Mouse (Mus musculus): ENCODE measurements around the gene Camk2n1.
"Not testable (repeated sequence)": the region's sequence is repeated elsewhere in the genome, so short reads cannot be mapped to it uniquely, and the experiment has no call there.

Gene Camk2n1

GRCm38 (mm10) chr4:138453753-138454570 lies at the start of gene Camk2n1:
Gene Camk2n1, plus strand, starts transcription at chr4:138454314.
- peak in 1 of 2 experiments; percentile 68 for DNase-seq (ENCODE audit: low spot score in 2 of 2)

DNA sequence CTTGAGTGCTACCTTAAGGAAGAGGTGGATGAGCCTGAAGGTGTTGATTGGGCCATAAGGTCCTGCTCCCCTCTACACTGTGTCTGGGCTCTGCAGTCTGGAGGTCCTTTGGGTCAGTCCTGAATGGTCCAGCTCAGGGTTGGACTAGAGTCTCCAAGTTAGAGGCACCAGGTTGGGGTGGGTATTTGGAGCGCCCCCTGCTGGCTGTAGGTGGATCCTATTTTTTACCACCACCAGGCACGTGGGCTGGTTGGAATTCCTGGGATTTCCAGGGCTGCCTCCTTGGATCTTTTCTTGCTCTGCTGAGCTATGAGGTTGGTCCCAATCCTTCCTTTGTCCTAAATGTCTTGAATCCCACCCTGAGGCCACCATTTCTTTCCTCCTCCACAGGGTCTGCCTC lies 49.3 kb upstream of the Camk2n1 start:
- DNase-seq (ENCODE audit: low spot score in 2 of 2), result no peak

DNA sequence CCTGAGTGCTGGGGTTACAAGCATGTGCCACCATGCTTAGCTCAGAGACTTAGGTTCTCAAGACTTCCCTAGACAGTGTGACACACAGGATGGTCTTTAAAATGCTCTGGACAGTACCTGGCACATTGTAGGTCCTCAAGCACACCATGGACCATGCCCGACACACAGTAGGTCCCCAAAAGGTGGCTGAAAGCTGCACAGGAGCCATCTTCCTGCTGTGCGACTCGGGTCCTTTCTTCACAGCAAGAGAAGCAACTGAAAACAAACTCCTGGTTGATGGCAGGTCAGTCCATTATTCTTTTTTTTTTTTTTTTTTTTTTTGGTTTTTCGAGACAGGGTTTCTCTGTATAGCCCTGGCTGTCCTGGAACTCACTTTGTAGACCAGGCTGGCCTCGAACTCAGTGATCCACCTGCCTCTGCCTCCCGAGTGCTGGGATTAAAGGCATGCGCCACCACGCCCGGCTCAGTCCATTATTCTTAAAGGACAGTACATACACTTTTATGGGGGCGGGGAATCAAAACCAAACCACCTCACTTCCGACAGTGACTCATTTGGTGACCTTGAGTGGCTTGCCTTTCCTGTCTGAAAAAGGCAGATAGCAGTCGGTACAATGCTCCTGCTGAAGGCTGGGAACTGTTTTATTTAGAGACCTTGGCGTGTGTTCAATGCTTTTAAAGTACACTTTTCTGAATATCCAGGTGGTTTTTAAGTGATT lies 46.5 kb upstream of the Camk2n1 start:
- no peak for DNase-seq (ENCODE audit: low spot score in 2 of 2)

GRCm38 (mm10) chr4:138411011-138411410 lies 43.1 kb upstream of the Camk2n1 start:
- no peak for DNase-seq (ENCODE audit: low spot score in 2 of 2)

DNA sequence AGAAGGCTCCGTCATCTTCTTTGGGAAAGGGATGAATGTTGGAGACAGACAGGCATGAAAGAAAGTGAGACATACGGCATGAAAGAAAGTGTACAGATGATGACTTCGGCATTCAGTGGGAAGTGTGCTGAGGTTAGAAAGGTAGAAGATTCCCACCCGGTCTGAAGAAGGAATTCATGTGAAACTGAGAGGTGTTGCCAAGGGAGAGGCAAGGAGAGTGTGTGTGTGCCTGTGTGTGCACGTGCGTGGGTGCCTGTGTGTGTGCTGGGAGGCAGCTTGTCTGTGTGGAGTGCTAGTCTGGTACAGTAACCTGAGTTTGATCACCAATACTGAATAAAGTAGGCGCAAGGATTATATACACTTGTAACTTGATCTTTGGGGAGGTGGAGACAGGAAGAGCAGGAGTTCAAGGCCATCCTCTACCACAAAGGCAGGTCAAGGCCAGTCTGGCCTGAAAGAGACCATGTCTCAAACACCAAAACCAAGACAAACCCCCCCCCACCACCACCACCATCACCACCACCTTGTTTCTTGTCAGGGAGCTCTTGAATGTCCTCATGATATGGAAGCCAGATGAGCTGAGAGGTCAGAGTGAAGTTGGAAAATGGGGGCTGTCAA lies 42.5 kb upstream of the Camk2n1 start:
- no peak for DNase-seq (ENCODE audit: low spot score in 2 of 2)

DNA sequence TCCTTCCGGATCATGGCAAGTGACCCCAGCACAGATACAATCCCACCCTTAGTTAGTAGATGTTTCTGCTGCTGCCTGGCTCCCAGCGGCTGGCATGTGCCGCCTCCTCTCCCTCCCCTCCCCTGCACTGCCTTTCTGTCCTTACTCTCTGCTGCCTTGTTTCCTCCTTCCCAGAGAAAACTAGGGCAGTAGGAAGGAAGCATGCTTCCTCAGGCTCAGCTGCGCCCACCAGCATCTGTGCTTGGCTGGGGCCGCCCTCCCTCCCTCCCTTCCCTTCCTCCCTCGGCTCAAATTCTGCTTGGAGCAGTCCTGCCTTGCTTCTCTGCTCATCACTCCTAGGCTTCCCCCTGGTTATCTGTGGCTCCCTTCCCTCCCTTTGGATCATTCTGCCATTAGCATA lies 39.4 kb upstream of the Camk2n1 start:
- DNase-seq (ENCODE audit: low spot score in 2 of 2), result no peak

DNA sequence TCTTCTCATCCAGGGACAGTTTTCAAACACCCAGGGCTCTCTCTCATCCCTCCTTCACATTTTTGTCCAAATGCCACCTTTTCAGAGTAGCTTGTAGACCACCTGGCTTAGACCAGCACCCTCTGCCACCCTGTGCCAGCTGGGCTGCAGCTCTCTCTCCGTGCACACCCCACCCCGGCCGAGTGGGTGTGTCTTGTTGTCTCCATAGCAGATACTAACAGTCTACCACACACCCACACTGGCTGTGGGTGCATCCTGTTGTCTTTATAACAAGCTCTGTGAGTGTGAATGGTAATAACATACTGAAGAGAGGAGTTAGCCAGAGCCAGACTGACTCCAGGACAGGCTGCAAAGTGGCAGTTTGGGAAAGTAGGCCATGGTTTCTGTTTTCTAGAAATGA lies 38.1 kb upstream of the Camk2n1 start:
- no peak for DNase-seq (ENCODE audit: low spot score in 2 of 2)

- no peak for DNase-seq (ENCODE audit: low spot score in 2 of 2)
Measured at GRCm38 (mm10) chr4:138416414-138416813, 37.7 kb upstream of the Camk2n1 start.

DNA sequence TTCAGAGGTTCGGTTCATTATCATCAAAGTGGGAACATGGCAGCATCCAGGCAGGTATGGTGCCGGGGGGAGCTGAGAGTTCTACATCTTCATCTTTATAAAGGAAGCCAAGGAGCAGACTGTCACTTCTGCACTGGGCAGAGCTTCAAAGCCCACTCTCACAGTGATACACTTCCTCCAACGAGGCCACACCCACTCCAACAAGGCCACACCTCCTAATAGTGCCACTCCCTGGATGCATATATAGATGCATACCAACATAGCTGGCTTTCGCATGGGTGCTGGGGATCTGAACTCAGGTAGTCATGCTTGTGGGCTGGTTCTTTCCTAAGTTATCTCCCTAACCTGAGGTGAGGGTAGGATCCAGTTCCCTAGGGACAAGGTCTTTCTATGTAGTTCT lies 36.2 kb upstream of the Camk2n1 start:
- no peak for DNase-seq (ENCODE audit: low spot score in 2 of 2)

- DNase-seq (ENCODE audit: low spot score in 2 of 2), result no peak
Measured at GRCm38 (mm10) chr4:138418340-138418957, 35.7 kb upstream of the Camk2n1 start.

- no peak for DNase-seq (ENCODE audit: low spot score in 2 of 2)
Measured at GRCm38 (mm10) chr4:138425028-138425427, 29.1 kb upstream of the Camk2n1 start.

- not testable (repeated sequence) for DNase-seq (ENCODE audit: low spot score in 2 of 2)
Measured at GRCm38 (mm10) chr4:138425604-138426003, 28.5 kb upstream of the Camk2n1 start.

GRCm38 (mm10) chr4:138426778-138427705 lies 27.1 kb upstream of the Camk2n1 start:
- peak; percentile 68 to 88 for DNase-seq (ENCODE audit: low spot score in 2 of 2)

GRCm38 (mm10) chr4:138429778-138430177 lies 24.3 kb upstream of the Camk2n1 start:
- DNase-seq (ENCODE audit: low spot score in 2 of 2), result no peak

DNA sequence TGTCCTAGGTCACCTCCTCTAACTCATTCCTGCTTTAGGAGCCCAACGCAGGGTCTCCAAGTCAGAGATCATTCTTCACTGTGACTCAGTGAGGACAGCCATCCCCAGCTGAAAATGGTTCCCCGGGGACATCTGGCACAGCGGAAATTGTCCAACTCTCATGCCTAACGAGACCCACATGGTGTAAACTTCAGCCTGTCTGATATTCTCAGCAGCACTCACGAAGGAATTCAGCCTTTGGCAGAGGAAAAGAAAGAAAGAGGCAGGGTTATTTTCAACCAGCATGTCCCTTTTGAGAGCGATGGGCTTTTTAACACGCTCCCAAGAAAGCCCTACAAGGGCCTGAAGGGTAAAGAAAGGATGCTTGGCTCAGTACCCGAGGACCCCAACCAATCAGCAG lies 22.8 kb upstream of the Camk2n1 start:
- DNase-seq (ENCODE audit: low spot score in 2 of 2), result no peak

DNA sequence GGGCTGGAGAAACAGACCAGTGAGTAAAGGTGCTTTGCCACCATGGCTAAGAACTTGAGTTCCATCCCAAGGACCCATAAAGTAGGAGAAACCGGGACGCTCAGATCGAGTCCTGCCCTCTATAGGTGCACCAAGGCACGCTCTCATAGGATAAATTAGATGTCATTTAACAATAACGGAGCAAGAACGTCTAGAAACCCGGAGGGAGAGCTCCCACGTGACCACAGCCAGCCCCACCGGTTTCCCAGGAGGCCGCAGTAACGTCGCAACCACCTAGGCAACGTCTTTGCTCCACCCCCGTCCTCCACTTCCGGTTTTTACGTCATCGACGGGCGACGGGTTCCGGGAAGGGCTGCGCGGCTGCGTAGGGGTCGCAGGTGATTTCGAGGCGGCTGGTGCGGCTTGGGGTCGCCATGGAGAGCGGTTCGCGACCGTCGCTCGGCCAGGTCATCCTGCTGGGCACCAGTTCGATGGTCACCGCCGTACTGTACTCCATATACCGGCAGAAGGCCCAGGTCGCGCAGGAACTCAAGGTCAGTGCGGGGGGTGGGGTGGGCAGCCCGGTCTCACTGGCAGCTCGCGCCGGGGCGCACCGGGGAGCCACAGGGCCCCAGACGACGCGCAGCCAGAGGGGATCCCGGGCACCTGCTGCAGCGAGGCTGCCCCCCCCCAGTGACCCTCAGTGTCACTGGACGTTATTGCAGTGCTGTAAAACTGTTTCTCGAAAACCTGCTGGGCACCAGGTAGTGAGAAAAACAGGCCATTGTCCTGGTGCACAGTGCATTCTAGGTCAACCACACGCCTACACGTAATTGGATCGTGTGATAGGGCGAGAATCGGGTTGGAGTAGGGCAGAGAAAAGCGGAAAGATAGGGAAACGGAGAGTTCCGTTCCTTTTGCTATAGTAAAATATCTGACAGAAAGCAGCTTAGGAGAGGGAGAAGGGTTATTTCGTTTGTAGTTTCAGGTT lies 19.5 kb upstream of the Camk2n1 start, which contains the start of gene Mul1:
Mul1 (plus strand) TSS at position 325 of the 970 bp plus-strand sequence.
- DNase-seq (ENCODE audit: low spot score in 2 of 2), result peak; percentile 93 to 99

GRCm38 (mm10) chr4:138440062-138440461 lies 14.1 kb upstream of the Camk2n1 start:
- no peak for DNase-seq (ENCODE audit: low spot score in 2 of 2)

- no peak for DNase-seq (ENCODE audit: low spot score in 2 of 2)
Measured at GRCm38 (mm10) chr4:138444941-138445340, 9.2 kb upstream of the Camk2n1 start.

DNA sequence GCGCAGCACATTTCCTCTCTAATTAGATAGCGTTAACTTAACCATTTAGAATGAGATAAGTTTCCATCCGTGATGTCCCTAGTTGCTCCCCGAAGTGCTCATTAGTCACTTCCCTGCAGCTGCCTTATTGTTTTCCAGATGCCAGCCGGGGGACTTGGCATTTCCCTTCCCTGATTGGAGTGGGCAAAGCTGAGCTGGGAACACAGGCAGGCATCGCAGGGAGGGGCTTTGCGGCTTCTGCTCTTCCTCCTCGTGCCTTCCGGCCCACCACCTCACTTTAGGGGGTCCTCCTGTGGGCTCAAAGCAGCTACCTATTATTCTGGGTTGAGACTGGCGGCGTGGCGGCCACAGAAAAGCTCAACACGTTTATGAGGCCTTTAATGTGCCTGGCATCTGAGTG lies 7.1 kb upstream of the Camk2n1 start:
- DNase-seq (ENCODE audit: low spot score in 2 of 2), result no peak

DNA sequence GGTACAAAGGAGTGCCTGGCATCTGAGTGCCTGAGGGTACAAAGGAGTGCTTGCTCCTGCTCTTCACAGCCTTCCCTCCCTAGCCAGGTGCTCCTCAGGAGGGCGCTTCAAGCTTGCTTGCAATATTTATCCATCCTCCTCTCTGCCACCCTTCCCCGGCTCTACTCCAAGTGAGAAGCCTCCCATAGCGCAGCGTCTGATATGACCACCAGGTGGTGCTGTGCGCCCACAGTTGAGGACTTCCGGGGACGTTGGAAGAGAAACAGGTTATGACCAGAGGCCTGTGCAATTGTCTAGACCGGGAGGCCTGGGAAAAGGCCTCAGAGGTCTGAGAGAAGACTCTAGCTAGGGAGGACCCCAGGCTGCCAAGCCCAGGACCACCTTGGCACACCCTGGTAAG lies 6.7 kb upstream of the Camk2n1 start:
- peak; percentile 79 to 92 for DNase-seq (ENCODE audit: low spot score in 2 of 2)

All from urinary bladder, postnatal 4 days (tissue).